Mouse (Mus musculus) limb, embryonic 12.5 days (tissue): ENCODE measurements around the gene Trem2. TPM values are rescaled to one million over a fixed set of nuclear protein-coding genes. Genes with fewer than 3 reads are reported as not detected.

ENCODE experiments used
- polyA plus RNA-seq: library from polyadenylated mRNA; unstranded; fragments of >200 nt; fragmentation: Nextera tagmentation; extraction: Ambion mirVana; gene quantifications from 2 replicates; pipeline ENCODE4 v1.2.1, GENCODE M21; 2016

Gene Trem2
- polyA plus RNA-seq, 1 experiment from 2014 or later = 1.9 TPM

Other genes starting within 250 kb of the Trem2 start
- not detected in 2 replicates for gene 9830107B12Rik, start 200.1 kb upstream of the Trem2 start, polyA plus RNA-seq
- not detected in 2 replicates for gene A530064D06Rik, start 179.1 kb upstream of the Trem2 start, polyA plus RNA-seq
- gene Trem1, start 113.6 kb upstream of the Trem2 start, polyA plus RNA-seq = 0.13 TPM in 1 of 2 replicates, not detected in the other
- gene Trem3, start 98.6 kb upstream of the Trem2 start, polyA plus RNA-seq = not detected in 2 replicates
- gene Treml4, start 82.1 kb upstream of the Trem2 start, polyA plus RNA-seq = not detected in 2 replicates
- gene Treml2, start 46.9 kb upstream of the Trem2 start, polyA plus RNA-seq = 0.10 and 0.58 TPM in 2 replicates
- 0.10 TPM in 1 of 2 replicates, not detected in the other for gene B430306N03Rik, start 30.3 kb upstream of the Trem2 start, polyA plus RNA-seq
- gene Treml1, start 13.5 kb downstream of the Trem2 start, polyA plus RNA-seq = 2.0 and 2.3 TPM in 2 replicates
- gene Nfya, start 63.5 kb downstream of the Trem2 start, polyA plus RNA-seq = 19.7 and 21.3 TPM in 2 replicates
- gene Oard1, start 63.6 kb downstream of the Trem2 start, polyA plus RNA-seq = 59.5 and 61.4 TPM in 2 replicates
- 8.1 and 8.2 TPM in 2 replicates for gene Apobec2, start 86.5 kb downstream of the Trem2 start, polyA plus RNA-seq
- gene Tspo2, start 105.1 kb downstream of the Trem2 start, polyA plus RNA-seq = 2.1 and 3.0 TPM in 2 replicates
- 0.12 and 0.28 TPM in 2 replicates for gene Unc5cl, start 108.5 kb downstream of the Trem2 start, polyA plus RNA-seq